In the genomic region with DNA sequence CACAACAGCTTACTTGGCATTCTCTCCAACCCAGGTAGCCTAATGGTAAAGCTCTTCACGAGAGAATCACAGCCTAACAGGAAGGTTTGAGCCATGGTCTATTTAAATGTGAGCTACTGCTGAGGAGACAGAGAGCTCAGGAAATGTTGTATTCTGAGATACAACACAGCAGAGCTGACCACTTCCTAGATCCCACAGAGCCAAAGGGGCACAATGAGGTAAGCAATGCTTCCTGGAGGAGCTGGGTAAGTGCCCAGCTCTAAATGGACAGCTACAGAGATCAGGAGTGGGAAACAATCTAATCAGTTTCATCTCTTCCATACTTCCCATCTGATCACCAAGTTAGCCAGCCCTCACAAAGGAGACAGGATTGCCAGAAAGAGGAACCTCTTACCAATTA, we compare ENCODE assay signal across 15 mouse cellular contexts. TPM values are rescaled to one million over a fixed set of nuclear protein-coding genes. Genes with fewer than 3 reads are reported as not detected.
DNase-seq lines count a peak whose midpoint lies in the region; ATAC-seq and TF ChIP-seq lines count a peak whose summit lies in the region.
"Had no signal": no experiment of that assay in that cellular context is flagged by ENCODE, and none has a peak within 500 bp of the region (broad histone marks: within the 10 kb centered on the region; RNA-seq: fewer than 3 reads in every experiment).

No protein-coding gene starts in this region.

- no peaks in the 10 kb centered on the region for H3K9me3 ChIP-seq in heart, embryonic 12.5 days (replicated peaks)
- no peaks in the 10 kb centered on the region for H3K9me3 ChIP-seq in liver, embryonic 13.5 days (replicated peaks)
- no peaks in the 10 kb centered on the region for H3K9me3 ChIP-seq in stomach, embryonic 15.5 days

- no peak for TF ChIP-seq CTCF in liver, adult 2 months (IDR thresholded peaks at IDR 0.05; ENCODE audit: low read depth, low read length)

- no peak overlapping the region for H3K9ac ChIP-seq in heart, embryonic 12.5 days
- H3K9ac ChIP-seq in liver, adult 2 months (ENCODE audit: low read depth, low read length) = no peak overlapping the region
- no peak overlapping the region for H3K9ac ChIP-seq in liver, embryonic 13.5 days
- no peak overlapping the region for H3K9ac ChIP-seq in stomach, embryonic 15.5 days

- H3K4me1 ChIP-seq in heart, embryonic 12.5 days (replicated peaks) = peaks cover 13% of the 10 kb centered on the region
- peaks cover 17% of the 10 kb centered on the region for H3K4me1 ChIP-seq in liver, adult 2 months (ENCODE audit: control insufficient read depth, insufficient read depth, low read length)
- H3K4me1 ChIP-seq in liver, embryonic 13.5 days (replicated peaks) = peaks cover 13% of the 10 kb centered on the region
- H3K4me1 ChIP-seq in stomach, embryonic 15.5 days = no peaks in the 10 kb centered on the region

- H3K27me3 ChIP-seq in heart, embryonic 12.5 days (replicated peaks) = no peaks in the 10 kb centered on the region
- no peaks in the 10 kb centered on the region for H3K27me3 ChIP-seq in liver, adult 2 months (ENCODE audit: control insufficient read depth, insufficient read depth, low read length)
- no peaks in the 10 kb centered on the region for H3K27me3 ChIP-seq in liver, embryonic 13.5 days
- H3K27me3 ChIP-seq in stomach, embryonic 15.5 days (replicated peaks) = no peaks in the 10 kb centered on the region
- H3K27me3 ChIP-seq: CH12.LX had no signal

- H3K4me3 ChIP-seq in heart, embryonic 12.5 days = no peak overlapping the region
- H3K4me3 ChIP-seq in liver, adult 2 months (ENCODE audit: insufficient read depth, low read depth, low read length) = no peak overlapping the region
- no peak overlapping the region for H3K4me3 ChIP-seq in liver, embryonic 13.5 days (replicated peaks)
- no peak overlapping the region for H3K4me3 ChIP-seq in stomach, embryonic 15.5 days (replicated peaks)
- H3K4me3 ChIP-seq: erythroblast, embryonic 14.5 days had no signal

- TF ChIP-seq POLR2A in liver, adult 2 months (IDR thresholded peaks at IDR 0.05; ENCODE audit: extremely low read depth, insufficient read depth, low read length) = no peak

- DNase-seq in heart, postnatal 10 days = no peak
- DNase-seq in liver, adult 2 months (ENCODE audit: extremely low read depth, low read depth, low spot score) = no peak
- DNase-seq in liver = no peak
- no peak for DNase-seq in liver, embryonic 13.5 days
- DNase-seq in retina, postnatal 1 day = no peak
- DNase-seq in urinary bladder, postnatal 25 days (ENCODE audit: low spot score) = no peak
- DNase-seq: cerebellum, postnatal 14 days had no signal

- peaks cover 16% of the 10 kb centered on the region; the same call in 1 of the 2 replicates for H3K79me2 ChIP-seq in liver, adult 2 months (ENCODE audit: control insufficient read depth, insufficient read depth, low read length)

- peaks cover 5% of the 10 kb centered on the region; the same call in 1 of the 2 replicates for H3K36me3 ChIP-seq in heart, embryonic 12.5 days
- H3K36me3 ChIP-seq in liver, adult 2 months (ENCODE audit: control insufficient read depth, insufficient read depth, low read length) = 0 out of 2 replicates have a peak, but pooled peaks cover 1% of the 10 kb centered on the region
- 0 out of 2 replicates have a peak, but pooled peaks cover 3% of the 10 kb centered on the region for H3K36me3 ChIP-seq in liver, embryonic 13.5 days
- no peaks in the 10 kb centered on the region for H3K36me3 ChIP-seq in stomach, embryonic 15.5 days

- 59% methylated on average over 1 of the region's 1 CpGs for WGBS in heart, embryonic 12.5 days
- WGBS in liver, adult 2 months = 42% methylated on average over 1 of the region's 1 CpGs
- WGBS in liver, embryonic 13.5 days (ENCODE audit: insufficient replicate concordance) = 14% methylated on average over 1 of the region's 1 CpGs
- 45% methylated on average over 1 of the region's 1 CpGs for WGBS in stomach, embryonic 15.5 days

- no peak for ATAC-seq in heart, embryonic 12.5 days (ENCODE audit: insufficient number of reproducible peaks, low FRiP score)
- ATAC-seq in liver, embryonic 13.5 days (ENCODE audit: low read depth) = no peak
- ATAC-seq in stomach, embryonic 15.5 days (ENCODE audit: insufficient read depth, low FRiP score, low read depth) = no peak
- ATAC-seq: inflammation-experienced regulatory T-cells, adult 6 months; midbrain, embryonic 16.5 days had no signal

- intact Hi-C loops in heart, postnatal 10 days (cut with DNase I) = no loop called here

- no peak overlapping the region for H3K4me2 ChIP-seq in heart, embryonic 12.5 days
- no peak overlapping the region for H3K4me2 ChIP-seq in liver, embryonic 13.5 days
- no peak overlapping the region for H3K4me2 ChIP-seq in stomach, embryonic 15.5 days

- peak overlapping the region; percentile 59 for H3K27ac ChIP-seq in heart, embryonic 12.5 days (ENCODE audit: poor library complexity, severe bottlenecking)
- H3K27ac ChIP-seq in liver, adult 2 months (replicated peaks; ENCODE audit: insufficient read depth, low read depth, low read length) = peak overlapping the region; percentile 61
- peak overlapping the region; percentile 22; the same call in 1 of the 2 replicates for H3K27ac ChIP-seq in liver, embryonic 13.5 days
- H3K27ac ChIP-seq in stomach, embryonic 15.5 days = peak overlapping the region; percentile 65; the same call in 1 of the 2 replicates

RNA-seq across cellular contexts. Expression of a gene that starts 22.1 kb away (rescaled TPM):
- polyA plus RNA-seq in heart, embryonic 12.5 days (2016; fragmentation: Nextera tagmentation; extraction: Ambion mirVana) = 50.3 and 53.7 TPM in 2 replicates
- 100 to 1,000 TPM in 1 of 2 experiments, 10 to 100 TPM in 1; 95.5 to 102 TPM for total RNA-seq in heart, postnatal 10 days (2021)
- 11.7 and 12.6 TPM in 2 replicates for total RNA-seq in liver, adult 2 months (2014; rRNA removed)
- polyA plus RNA-seq in liver, adult 2 months (2012; rRNA removed) = 6.9 and 10.1 TPM in 2 replicates
- polyA plus RNA-seq in liver, embryonic 13.5 days (2015; fragmentation: Nextera tagmentation; extraction: Ambion mirVana) = 11.0 and 19.0 TPM in 2 replicates
- 27.9 and 28.2 TPM in 2 replicates for polyA plus RNA-seq in stomach, embryonic 15.5 days (2015; fragmentation: Nextera tagmentation; extraction: Ambion mirVana)

RNA-seq across cellular contexts. Expression of a gene that starts 40.4 kb away (rescaled TPM):
- 0.86 TPM in 1 of 2 replicates, not detected in the other for polyA plus RNA-seq in heart, embryonic 12.5 days (2016; fragmentation: Nextera tagmentation; extraction: Ambion mirVana)
- total RNA-seq in heart, postnatal 10 days (2021) = not detected
- not detected in 2 replicates for total RNA-seq in liver, adult 2 months (2014; rRNA removed)
- polyA plus RNA-seq in liver, adult 2 months (2012; rRNA removed) = not detected in 2 replicates
- not detected in 2 replicates for polyA plus RNA-seq in liver, embryonic 13.5 days (2015; fragmentation: Nextera tagmentation; extraction: Ambion mirVana)
- polyA plus RNA-seq in stomach, embryonic 15.5 days (2015; fragmentation: Nextera tagmentation; extraction: Ambion mirVana) = not detected in 2 replicates
- total RNA-seq: CH12.LX; gastrocnemius, adult 18-20 months; left cerebral cortex, postnatal 25 days had no signal
- polyA plus RNA-seq: erythroblast, embryonic 14.5 days; inflammation-experienced regulatory T-cells, adult 6 months; midbrain, embryonic 16.5 days had no signal
